Mouse (Mus musculus) kidney, adult 8-10 months (tissue): ENCODE measurements at regions not wholly inside any gene's neighbourhood (a gene's known extent, or its start where the extent isn't known, plus 50 kb on each side); places are given as distances from the start of the nearest gene placed in this dataset.

ENCODE experiments used
- DNase-seq, 2 experiments: peaks; one replicate each; pipeline ENCODE4 v3.0.0; 2022

DNA sequence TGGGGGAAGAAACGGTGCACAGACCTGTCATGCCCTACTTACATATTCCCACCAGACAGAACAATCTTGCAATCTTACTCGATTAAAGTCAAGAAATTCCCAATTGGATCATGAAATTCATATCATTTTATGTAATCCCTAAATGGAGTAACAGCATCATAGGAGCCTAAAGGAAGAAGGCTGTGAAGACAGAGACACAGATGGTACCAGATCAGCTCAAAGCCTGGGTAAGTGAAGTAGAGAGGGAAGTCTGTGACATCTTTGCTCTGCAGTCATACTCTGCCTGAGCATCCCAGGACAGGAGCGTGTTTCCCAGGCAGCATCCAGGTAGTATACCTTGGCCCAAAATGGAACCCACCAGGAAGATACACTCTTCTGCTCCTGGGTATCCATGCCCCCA, 108.6 kb downstream of the Diras2 start:
- no peak for DNase-seq

DNA sequence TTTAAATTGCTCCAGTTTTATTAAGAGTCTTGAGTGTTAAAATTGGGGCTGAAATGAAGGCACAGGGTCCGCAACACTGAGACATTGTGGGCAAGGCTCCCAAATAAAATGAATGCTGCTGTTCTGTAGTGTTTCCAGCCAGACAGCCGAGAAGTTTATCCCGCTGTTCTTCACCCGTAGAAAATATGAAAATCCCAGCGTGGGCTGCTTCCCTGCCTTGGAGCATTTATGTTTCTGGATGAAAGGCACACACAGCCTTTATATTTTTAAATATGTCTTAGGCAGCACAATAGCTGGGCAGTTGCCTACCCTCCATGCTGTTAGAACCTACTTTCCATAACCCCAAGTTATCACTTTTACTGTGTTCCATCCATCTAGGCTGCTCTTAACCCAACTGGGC, 102.6 kb downstream of the Diras2 start:
- DNase-seq: no peak

DNA sequence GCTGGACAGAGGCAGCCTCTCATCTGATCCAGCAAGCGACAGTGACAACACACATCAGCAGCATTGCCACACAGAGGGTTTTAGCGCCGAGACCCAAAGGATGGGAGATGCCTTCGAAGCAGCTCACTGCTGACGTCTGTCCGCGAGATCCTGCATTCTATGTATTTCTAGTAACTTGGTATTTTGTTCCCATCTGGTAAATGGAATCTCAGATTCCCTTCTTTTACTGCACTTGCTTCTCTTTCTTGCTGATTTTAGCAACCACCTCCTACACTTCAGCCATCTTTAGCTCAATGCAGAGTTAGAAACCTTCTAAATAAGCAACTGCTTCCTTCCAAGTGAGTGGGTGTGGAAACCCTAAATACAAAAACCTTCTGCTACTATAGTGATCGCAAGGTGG, 94.3 kb downstream of the Diras2 start:
- no peak for DNase-seq

DNA sequence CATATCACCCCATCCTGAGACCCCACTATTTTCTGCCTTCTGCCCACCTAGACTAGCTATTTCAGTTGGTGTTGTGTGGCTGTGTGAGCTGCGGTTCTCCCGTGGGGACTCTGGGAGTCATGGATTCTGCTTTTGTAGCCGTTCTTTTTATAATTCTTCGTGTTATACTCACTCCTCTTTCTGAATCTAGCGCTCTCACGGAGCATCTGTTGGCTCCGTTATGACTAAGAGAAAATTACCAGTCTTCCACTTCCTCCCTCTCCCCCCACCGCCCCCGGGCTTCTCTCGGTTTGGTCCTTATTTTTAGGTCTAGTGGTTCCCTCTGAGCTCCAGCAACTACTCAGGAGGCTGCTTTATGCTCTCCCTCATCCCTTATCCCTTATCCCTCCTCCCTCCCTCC, 85.6 kb downstream of the Diras2 start:
- DNase-seq: no peak

DNA sequence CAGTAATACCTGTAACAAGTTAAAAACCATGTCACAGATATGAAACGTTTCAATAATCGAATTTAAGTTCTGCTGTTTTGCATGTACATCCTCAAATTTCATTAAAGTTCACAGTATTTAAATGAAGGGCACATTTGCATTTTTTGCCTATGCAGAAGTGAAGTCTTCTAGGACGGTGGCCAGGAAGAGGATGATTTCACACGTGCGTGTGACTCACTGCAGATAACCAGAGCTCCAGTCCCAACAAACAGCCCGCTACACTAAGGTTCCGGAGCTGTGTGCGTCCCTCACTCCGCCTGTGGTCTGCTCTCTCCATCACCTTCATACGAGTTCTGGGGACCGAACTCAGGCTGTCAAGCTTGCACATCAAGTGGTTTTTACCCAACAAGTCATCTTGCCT, 82.2 kb downstream of the Diras2 start:
- DNase-seq: no peak

DNA sequence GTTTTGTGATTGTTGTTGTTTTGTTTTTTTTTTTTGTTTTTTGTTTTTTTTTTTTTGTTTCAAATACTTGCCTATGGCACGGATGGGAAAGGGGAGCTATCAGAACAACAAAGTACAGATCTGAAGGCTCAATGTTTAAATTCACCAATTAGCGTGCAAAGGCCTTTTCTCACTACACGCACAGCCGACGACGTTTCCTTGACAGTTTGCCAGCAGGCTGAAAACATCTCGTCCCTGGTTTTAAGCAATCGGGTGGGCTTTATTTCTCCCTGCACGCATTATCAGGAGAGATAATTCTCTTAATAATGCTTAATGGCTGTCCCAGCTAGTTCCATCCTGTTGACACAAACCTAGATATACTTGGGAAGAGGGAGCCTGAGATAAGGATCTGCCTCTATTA, 79.6 kb downstream of the Diras2 start:
- no peak for DNase-seq

DNA sequence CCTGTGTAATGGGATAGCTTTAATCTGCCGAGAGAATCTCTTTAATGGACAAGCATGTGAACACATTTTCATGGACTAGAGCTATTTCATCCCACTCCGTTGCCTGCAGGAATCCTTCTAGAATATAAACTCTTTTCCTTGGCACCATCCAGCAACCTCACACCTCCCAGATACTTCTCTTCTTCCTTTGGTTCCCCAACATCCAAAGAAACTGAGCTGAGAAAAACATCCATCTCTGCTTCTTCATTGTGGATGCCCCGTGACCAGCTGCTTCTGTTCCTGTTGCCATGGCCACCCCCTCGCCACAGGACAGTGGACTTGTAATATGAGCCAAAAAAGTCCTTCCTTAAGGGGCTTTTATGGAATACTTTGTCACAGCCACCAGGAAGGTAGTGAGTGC, 78.8 kb downstream of the Diras2 start:
- DNase-seq: no peak
